Mouse (Mus musculus) G1E (cell line): ENCODE measurements at regions not wholly inside any gene's neighbourhood (a gene's known extent, or its start where the extent isn't known, plus 50 kb on each side); places are given as distances from the start of the nearest gene placed in this dataset.

Experiments
- ATAC-seq: 2 replicates; pipeline ENCODE4 v1.8.0; 2016; ENCODE audit warnings: mild to moderate bottlenecking; ENCODE audit not compliant: insufficient number of reproducible peaks, poor library complexity, low FRiP score, severe bottlenecking; ENCODE audit errors: extremely low read depth
- DNase-seq: peaks from one replicate; pipeline ENCODE4 v3.0.0; 2012; ENCODE audit warnings: low spot score
- H3K27me3 ChIP-seq: 2 replicates; pipeline ENCODE4 v1.6.1; 2012; ENCODE audit warnings: mild to moderate bottlenecking, low read length, inconsistent platforms; ENCODE audit not compliant: insufficient read depth
- H3K36me3 ChIP-seq: replicated peaks from 2 replicates; pipeline ENCODE3; 2012; ENCODE audit warnings: mild to moderate bottlenecking, inconsistent platforms
- H3K4me1 ChIP-seq: 2 replicates; pipeline ENCODE4 v1.6.1; 2012; ENCODE audit warnings: low read depth, low read length, inconsistent platforms, mixed read lengths; ENCODE audit not compliant: insufficient read depth
- H3K4me3 ChIP-seq: 2 replicates; pipeline ENCODE4 v1.5.1; 2012; ENCODE audit warnings: low read depth, mild to moderate bottlenecking, inconsistent platforms, low read length, moderate library complexity, mixed read lengths
- H3K9me3 ChIP-seq: replicated peaks from 2 replicates; pipeline ENCODE4 v1.6.1; 2012; ENCODE audit warnings: inconsistent platforms
- CTCF ChIP-seq: IDR thresholded peaks from 2 replicates; pipeline ENCODE4 v1.5.1; 2012; ENCODE audit warnings: low read depth, low read length, inconsistent platforms, mixed read lengths
- GATA1 ChIP-seq: IDR thresholded peaks from 2 replicates; pipeline ENCODE4 v1.6.1; 2012; ENCODE audit warnings: borderline replicate concordance, low read length, inconsistent platforms, mixed read lengths
- GATA2 ChIP-seq: IDR thresholded peaks from 2 replicates; pipeline ENCODE4 v1.6.1; 2012; ENCODE audit warnings: low read depth, low read length, inconsistent platforms, borderline replicate concordance
- POLR2AphosphoS5 ChIP-seq: IDR thresholded peaks from 2 replicates; pipeline ENCODE4 v1.6.1; 2012; ENCODE audit warnings: low read depth, low read length, inconsistent platforms; ENCODE audit not compliant: insufficient replicate concordance
- TAL1 ChIP-seq: conservative IDR thresholded peaks from 2 replicates; pipeline ENCODE4 v1.6.1; 2012; ENCODE audit warnings: low read depth, low read length, inconsistent platforms, mixed read lengths

DNA sequence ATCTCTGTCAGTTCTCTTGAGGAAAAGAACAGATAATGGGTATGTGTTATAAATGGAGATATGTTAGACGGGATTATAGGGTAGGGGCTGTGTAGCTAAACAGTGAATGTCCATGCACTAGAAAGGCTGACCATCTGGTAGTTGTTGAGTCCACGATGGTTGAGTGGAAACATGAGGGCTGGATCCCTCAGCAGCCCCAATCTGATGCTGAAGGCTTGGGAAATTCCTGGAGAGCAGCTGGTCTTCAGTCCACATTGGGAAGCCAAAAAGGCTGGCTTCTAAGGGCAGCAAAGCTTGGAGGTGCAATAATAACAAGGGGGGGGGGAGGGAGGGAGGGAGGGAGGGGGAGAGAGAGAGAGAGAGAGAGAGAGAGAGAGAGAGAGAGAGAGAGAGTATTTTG lies 97.3 kb upstream of the Tgfbr2 start:
- no peaks in the 10 kb centered on the region for H3K36me3 ChIP-seq
- no peak overlapping the region for H3K4me3 ChIP-seq
- H3K9me3 ChIP-seq: peaks cover 45% of the 10 kb centered on the region
- ATAC-seq: no peak
- no peak for DNase-seq
- TF ChIP-seq POLR2AphosphoS5: no peak
- no peak for TF ChIP-seq GATA2
- no peaks in the 10 kb centered on the region for H3K4me1 ChIP-seq
- H3K27me3 ChIP-seq: no peaks in the 10 kb centered on the region

DNA sequence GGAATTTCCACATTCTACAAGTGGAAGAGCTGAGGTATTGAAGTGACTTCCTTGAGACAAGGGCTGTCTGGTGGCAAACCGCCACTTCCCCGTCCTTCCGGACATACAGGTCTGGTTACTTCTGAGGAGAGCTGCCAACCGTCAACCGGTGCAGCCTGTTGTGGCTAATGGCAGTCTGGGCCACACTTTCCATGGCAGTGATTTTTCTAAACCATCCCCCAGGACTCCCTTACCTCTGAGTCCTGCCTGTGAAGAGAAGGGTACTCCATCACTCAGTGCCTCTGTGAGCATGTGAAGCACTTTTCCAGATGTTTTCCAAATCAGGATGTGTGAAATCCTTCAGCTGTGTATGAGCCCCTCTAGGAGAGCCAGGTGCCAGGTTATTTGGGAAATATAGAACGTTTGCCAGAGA lies 95.3 kb upstream of the Tgfbr2 start:
- TF ChIP-seq GATA2: no peak
- Histone ChIP-seq H3K4me1 (no peaks in the 10 kb centered on the region), H3K4me3 (no peak overlapping the region), H3K36me3 (no peaks in the 10 kb centered on the region), H3K9me3 (peaks cover 48% of the 10 kb centered on the region), H3K27me3 (no peaks in the 10 kb centered on the region)
- DNase-seq (no peak), ATAC-seq (no peak)

DNA sequence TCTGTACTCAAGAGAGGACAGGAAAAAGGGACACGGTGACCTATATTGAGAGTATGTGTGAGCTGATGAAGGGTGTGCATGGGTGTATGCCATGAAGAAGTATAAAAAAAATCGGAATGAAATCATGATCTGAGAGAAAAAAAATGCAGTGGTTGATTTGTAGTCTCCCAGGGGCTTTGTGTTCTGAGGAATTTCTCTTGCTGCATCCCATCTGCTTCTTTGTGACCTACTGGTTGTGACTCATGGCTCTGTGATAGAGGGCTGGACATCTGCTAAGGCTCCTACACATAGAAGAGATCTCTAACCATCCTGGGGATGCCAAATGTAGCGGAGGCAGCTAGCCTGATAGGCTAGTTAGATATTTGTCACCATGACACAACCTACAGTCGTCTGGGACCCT lies 92.3 kb upstream of the Tgfbr2 start:
- no peak overlapping the region for H3K4me3 ChIP-seq
- H3K36me3 ChIP-seq: no peaks in the 10 kb centered on the region
- no peak for TF ChIP-seq TAL1
- TF ChIP-seq GATA1: no peak
- no peak for TF ChIP-seq CTCF
- no peak for TF ChIP-seq GATA2
- no peak for TF ChIP-seq POLR2AphosphoS5
- H3K27me3 ChIP-seq: no peaks in the 10 kb centered on the region
- no peaks in the 10 kb centered on the region for H3K4me1 ChIP-seq
- peaks cover 59% of the 10 kb centered on the region for H3K9me3 ChIP-seq
- ATAC-seq (no peak), DNase-seq (no peak)

DNA sequence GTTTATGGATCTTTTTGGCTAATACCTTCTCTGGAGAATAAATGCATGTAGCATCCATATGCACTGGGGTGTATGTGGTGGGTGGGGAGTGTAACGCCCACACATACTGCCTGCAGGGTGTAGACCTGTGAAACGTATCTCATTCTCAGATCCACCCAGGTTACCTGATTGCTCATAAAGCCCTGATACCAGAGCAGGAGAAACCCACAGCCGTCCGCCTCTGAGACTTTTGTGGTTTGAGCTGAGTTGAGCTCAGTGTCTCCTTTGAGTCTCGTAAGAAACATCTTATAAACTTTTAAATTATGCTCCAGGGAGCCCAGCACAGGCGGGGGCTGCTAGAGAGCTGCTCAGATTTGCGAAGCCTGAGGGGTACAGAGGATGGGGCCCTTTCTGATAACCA lies 88.7 kb upstream of the Tgfbr2 start:
- Histone ChIP-seq H3K4me3 (no peak overlapping the region), H3K27me3 (no peaks in the 10 kb centered on the region), H3K4me1 (no peaks in the 10 kb centered on the region), H3K36me3 (no peaks in the 10 kb centered on the region), H3K9me3 (peaks cover 64% of the 10 kb centered on the region)
- DNase-seq: no peak
- no peak for ATAC-seq
- no peak for TF ChIP-seq CTCF
- TF ChIP-seq TAL1: no peak
- no peak for TF ChIP-seq GATA2
- TF ChIP-seq GATA1: no peak
- TF ChIP-seq POLR2AphosphoS5: no peak

- H3K9me3 ChIP-seq: peaks cover 68% of the 10 kb centered on the region
- no peaks in the 10 kb centered on the region for H3K27me3 ChIP-seq
- no peaks in the 10 kb centered on the region for H3K36me3 ChIP-seq
- ATAC-seq (no peak), DNase-seq (no peak)
- TF ChIP-seq CTCF: no peak
- no peak for TF ChIP-seq GATA2
- TF ChIP-seq POLR2AphosphoS5: no peak
- TF ChIP-seq GATA1: no peak
- TF ChIP-seq TAL1: no peak
- H3K4me1 ChIP-seq: no peaks in the 10 kb centered on the region
- H3K4me3 ChIP-seq: no peak overlapping the region
These were observed 84.4 kb upstream of the Tgfbr2 start for GRCm38 (mm10) chr9:116259569-116259968.

GRCm38 (mm10) chr9:116253546-116253945 lies 78.4 kb upstream of the Tgfbr2 start:
- DNase-seq: no peak
- Histone ChIP-seq H3K36me3 (no peaks in the 10 kb centered on the region), H3K4me3 (no peak overlapping the region), H3K27me3 (no peaks in the 10 kb centered on the region), H3K9me3 (peaks cover 55% of the 10 kb centered on the region), H3K4me1 (no peaks in the 10 kb centered on the region)
- no peak for ATAC-seq
- TF ChIP-seq GATA1 (no peak), CTCF (no peak), GATA2 (no peak)

GRCm38 (mm10) chr9:116252788-116253187 lies 77.6 kb upstream of the Tgfbr2 start:
- TF ChIP-seq CTCF (no peak), TAL1 (no peak), GATA1 (no peak), POLR2AphosphoS5 (no peak), GATA2 (no peak)
- H3K4me3 ChIP-seq: no peak overlapping the region
- H3K4me1 ChIP-seq: no peaks in the 10 kb centered on the region
- peaks cover 57% of the 10 kb centered on the region for H3K9me3 ChIP-seq
- no peak for DNase-seq
- no peaks in the 10 kb centered on the region for H3K36me3 ChIP-seq
- no peak for ATAC-seq
- H3K27me3 ChIP-seq: no peaks in the 10 kb centered on the region
